Mouse (Mus musculus) urinary bladder, postnatal 4 days (tissue): ENCODE measurements around the gene Sit1.
A peak's percentile ranks its signal among the peaks of the same experiment; 100 is the strongest.
"Not testable (repeated sequence)": the region's sequence is repeated elsewhere in the genome, so short reads cannot be mapped to it uniquely, and the experiment has no call there.

Experiments
- DNase-seq, 2 experiments: peaks; one replicate each; pipeline ENCODE4 v3.0.0; 2021 to 2022; ENCODE audit warnings: low spot score in 2 of 2

Sit1 gene

GRCm38 (mm10) chr4:43499407-43500333 lies 16.1 kb upstream of the Sit1 start, which contains the start of gene Arhgef39:
Gene Arhgef39 (minus strand): TSS chr4:43499695.
- DNase-seq: peak; percentile 75 to 85

DNA sequence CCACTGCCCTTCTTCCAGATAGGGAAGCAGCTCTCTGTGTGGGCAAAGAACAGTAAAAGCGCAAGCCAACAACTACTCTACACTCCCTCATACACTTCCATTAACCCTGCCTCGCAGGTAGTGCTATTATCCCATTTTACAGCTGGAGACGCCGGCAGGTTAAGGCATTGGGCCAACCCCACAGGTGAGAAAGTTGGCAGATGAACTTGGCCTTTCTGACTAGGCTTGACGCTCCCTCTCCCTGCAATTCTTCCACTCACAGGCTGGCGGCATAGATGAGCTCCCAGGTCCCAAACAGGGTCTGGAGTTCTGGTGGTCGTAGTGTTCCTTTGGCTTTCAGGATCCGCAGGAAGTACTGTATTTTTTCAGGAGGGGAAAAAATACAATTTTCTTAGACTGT lies 15.4 kb upstream of the Sit1 start:
- DNase-seq: no peak

DNA sequence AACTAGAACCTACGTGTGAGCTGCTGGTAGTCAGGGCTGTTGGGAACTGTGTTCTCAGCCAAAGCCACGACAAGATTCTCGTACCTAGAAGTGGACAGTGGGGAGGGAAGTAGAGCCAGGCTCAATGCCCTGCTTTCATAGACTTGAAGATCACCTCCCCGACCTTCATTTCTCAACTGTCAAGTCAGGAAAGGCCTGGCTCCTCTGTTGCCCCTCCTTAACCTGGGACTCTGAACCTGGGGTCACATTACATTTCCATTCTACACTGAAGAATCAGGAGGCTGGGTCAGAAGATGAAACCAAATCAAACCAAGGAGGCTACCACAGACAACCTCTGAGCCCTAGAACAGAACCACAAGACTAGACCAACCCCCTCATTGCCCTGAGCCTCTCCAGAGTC lies 14.4 kb upstream of the Sit1 start:
- no peak for DNase-seq

GRCm38 (mm10) chr4:43497405-43497804 lies 13.9 kb upstream of the Sit1 start:
- DNase-seq: no peak

- no peak for DNase-seq
Observed at GRCm38 (mm10) chr4:43496587-43496986, 13.1 kb upstream of the Sit1 start.

DNA sequence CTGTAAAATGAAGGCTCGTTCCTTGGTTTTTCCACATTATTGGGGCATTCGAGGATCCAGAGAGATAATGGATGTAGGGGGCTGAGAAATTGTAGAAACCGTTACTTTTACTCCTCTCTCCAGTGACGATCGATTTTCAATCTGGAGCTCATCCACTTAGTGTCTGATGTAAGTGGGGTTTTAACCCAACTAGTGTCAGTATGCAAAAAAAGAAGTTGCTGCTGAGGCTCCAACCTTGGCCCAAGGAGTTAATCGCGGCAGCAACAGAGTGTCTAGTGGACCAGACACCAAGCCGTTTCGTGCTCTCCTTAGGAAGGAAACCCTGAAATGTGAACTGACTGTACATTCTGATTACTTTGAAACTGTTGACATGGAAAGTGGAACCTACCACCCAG lies 10.3 kb upstream of the Sit1 start:
- no peak for DNase-seq

GRCm38 (mm10) chr4:43493186-43493845 lies 9.8 kb upstream of the Sit1 start:
- peak; percentile 95 to 96 for DNase-seq

DNA sequence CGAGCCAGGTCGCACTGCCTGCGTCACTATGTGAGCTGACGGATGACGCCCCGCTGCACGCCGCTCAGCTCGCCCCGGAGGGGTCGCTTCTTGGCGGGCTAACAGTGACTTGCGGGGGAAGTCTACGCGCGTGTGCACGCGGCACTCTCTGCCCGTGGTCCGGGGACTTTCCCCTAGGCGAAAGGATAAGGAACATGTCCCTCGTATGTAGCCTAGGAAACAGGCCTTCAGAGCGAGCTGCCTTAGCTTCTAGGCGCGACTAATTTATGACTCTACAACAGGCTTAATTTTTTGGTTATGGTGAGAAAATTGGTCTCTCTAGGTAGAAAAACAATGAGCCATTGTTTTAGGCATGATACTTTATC lies 9.3 kb upstream of the Sit1 start, which contains the start of gene Ccdc107:
TSS of gene Ccdc107 (plus strand) at position 80 of the 365 bp plus-strand sequence.
- DNase-seq: peak; percentile 85 to 90

- no peak for DNase-seq
Observed at GRCm38 (mm10) chr4:43492101-43492820, 8.7 kb upstream of the Sit1 start.

- no peak for DNase-seq
Observed at GRCm38 (mm10) chr4:43490801-43491200, 7.3 kb upstream of the Sit1 start.

DNA sequence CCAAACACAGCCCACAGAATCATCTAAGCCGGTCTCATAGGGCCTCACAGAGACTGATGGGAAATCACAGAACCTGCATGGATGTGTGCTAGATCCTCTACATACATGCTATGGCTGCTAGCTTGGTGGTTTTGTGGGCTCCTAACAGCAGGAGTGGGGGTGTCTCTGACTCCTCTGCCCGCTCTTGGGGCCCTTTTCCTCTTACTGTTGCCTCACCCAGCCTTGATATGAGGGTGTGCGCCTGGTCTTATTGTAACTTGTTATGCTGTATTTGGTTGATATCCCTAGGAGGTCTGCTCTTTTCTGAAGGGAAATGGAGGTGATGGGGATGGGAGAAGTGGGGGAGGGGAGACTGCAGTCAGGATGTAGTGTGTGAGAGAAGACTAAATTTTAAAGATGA lies 6.1 kb upstream of the Sit1 start:
- no peak for DNase-seq

GRCm38 (mm10) chr4:43485666-43486065 lies 2.1 kb upstream of the Sit1 start:
- not testable (repeated sequence) for DNase-seq

- DNase-seq: no peak
Observed at GRCm38 (mm10) chr4:43482591-43482990, 943 bp downstream of the Sit1 start.

DNA sequence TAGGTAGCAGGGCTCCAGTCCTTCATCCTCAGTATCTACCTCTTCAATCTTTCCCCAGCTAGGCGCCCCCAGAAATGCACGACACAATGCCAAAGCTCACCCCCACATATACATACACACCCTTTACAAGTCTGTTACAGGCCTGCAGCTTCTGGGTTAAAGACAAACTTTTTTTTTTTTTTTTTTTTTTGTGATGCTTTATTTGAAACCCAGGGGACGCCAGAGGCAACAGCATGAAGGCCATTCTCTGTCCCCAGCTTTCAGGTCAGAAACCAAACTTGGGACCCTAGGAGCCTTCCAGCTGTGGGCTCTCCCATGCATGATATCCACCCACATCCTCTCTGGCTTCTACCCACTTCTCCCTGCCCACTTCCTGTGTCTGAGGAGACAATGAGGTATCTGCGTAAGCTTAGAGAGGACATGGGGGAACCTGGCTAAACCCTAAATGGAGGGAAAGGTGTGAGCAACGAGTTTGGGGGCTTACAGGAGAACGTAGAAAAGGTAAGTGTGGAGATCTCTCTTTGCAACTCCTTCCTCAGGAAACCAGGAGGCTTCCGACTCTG lies 1.6 kb downstream of the Sit1 start:
- no peak for DNase-seq

- DNase-seq: no peak
Observed at GRCm38 (mm10) chr4:43480985-43481384, 2.5 kb downstream of the Sit1 start.

GRCm38 (mm10) chr4:43478906-43479832 lies 4.4 kb downstream of the Sit1 start:
- peak; percentile 51 to 84 for DNase-seq

- no peak for DNase-seq
Observed at GRCm38 (mm10) chr4:43478534-43478858, 5.0 kb downstream of the Sit1 start.

DNA sequence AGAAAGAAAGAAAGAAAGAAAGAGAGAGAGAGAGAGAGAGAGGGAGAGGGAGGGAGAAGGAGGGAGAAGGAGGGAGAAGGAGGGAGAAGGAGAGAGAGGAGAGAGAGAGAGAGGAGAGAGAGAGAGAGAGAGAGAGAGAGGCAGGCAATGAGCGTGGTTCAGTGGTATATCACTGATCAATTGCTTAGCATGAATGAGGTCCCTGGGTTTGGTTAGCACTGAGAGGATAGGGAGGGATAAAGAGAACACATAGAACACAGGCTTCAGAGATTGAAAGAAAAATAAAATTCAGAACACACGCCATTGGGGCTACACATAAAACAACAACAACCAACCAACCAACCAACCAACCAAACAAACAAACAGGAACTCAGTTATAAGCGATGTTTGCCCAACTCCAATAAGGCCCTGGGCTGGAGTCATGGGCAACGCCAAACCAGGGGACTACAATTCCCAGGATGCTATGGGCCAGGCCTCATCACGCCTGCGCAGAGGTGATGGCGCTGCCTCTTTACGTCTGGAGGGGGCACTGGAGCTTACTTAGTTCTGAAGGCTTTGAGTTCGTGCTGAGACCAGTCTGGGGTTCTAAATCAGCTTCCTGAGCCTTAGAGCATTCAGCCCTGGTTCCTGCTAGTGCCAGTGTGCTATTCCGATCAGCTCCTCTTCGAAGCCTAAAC lies 5.5 kb downstream of the Sit1 start:
- DNase-seq: peak; percentile 78 to 83

DNA sequence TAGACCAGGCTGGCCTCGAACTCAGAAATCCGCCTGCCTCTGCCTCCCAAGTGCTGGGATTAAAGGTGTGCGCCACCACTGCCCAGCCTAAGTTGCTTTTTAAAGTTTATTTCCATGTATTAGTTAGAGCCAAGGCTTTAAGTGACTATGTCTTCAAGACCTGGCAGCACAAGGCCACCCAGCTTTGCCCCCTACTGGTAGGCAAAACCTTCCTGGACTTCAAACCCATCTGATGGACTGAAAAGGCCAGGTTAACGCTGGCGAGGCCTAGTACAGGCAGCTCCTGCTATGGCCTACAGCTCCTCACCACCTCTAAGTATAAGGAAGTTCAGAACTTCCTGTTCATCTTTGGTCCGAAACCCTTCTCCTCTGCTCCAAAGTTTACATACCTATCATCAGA lies 6.9 kb downstream of the Sit1 start:
- DNase-seq: no peak

DNA sequence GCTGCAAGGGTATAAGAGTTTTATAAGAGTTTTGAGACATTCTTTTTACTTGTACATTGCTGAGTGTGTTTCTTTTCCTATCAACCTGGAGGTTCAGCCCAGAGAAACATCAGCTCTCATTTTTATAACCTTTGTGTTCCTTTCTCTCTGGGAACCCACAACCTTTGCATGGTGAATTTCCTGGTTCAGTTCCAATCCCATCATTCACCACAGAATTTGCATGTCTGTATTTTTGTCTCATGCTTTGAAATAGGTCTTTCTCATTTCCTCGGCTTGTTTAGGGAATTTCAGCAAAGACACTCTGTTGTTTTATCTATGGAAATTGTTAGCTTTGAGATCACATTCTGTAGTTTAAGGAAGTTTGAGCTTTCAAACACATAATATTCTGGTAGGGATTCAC lies 9.9 kb downstream of the Sit1 start:
- DNase-seq: no peak
